In genomic region chr14:31768531-31768930, GRCm38 (mm10) we compare ENCODE assay signal across 22 mouse cellular contexts.
DNase-seq lines count a peak whose midpoint lies in the region; ATAC-seq and TF ChIP-seq lines count a peak whose summit lies in the region.
"Had no signal": no experiment of that assay in that cellular context is flagged by ENCODE, and none has a peak within 500 bp of the region (broad histone marks: within the 10 kb centered on the region; RNA-seq: fewer than 3 reads in every experiment).

No protein-coding gene starts in this region.

- no peak overlapping the region for H3K4me2 ChIP-seq in midbrain, embryonic 13.5 days (replicated peaks)
- H3K4me2 ChIP-seq: embryonic facial prominence, embryonic 15.5 days; forebrain, embryonic 15.5 days; heart, embryonic 12.5 days; neural tube, embryonic 15.5 days had no signal

- no peak overlapping the region for H3K9ac ChIP-seq in midbrain, embryonic 13.5 days (replicated peaks)
- H3K9ac ChIP-seq: embryonic facial prominence, embryonic 15.5 days; forebrain, embryonic 15.5 days; heart, embryonic 12.5 days; neural tube, embryonic 15.5 days had no signal

- no peak for DNase-seq in left cerebral cortex, adult 2 months (ENCODE audit: extremely low spot score in 1 of 2, low spot score in 2 of 2)
- DNase-seq in left cerebral cortex, adult 11 months (ENCODE audit: low spot score), result no peak
- DNase-seq in NIH3T3 (ENCODE audit: low read depth), result peak; percentile 66
- DNase-seq in ovary, postnatal 14 days (ENCODE audit: low spot score), result no peak
- DNase-seq in heart, adult 9 months (ENCODE audit: low spot score in 2 of 2), result no peak
- DNase-seq: cerebellum, adult 8-10 months; gastrocnemius, postnatal 14 days; heart, adult 11 months; heart, postnatal 10 days; kidney, postnatal 36 days; right cerebral cortex, postnatal 14 days; thymus, postnatal 25 days had no signal

- H3K9me3 ChIP-seq in midbrain, embryonic 13.5 days, result no peaks in the 10 kb centered on the region
- H3K9me3 ChIP-seq: embryonic facial prominence, embryonic 15.5 days; forebrain, embryonic 15.5 days; heart, embryonic 12.5 days; hindbrain, embryonic 10.5 days; midbrain, embryonic 10.5 days; neural tube, embryonic 15.5 days had no signal

- peaks cover 38% of the 10 kb centered on the region for H3K36me3 ChIP-seq in C2C12 (ENCODE audit: control insufficient read depth, insufficient read depth)
- peaks cover 2% of the 10 kb centered on the region; the same call in 1 of the 2 replicates for H3K36me3 ChIP-seq in midbrain, embryonic 13.5 days
- H3K36me3 ChIP-seq: embryonic facial prominence, embryonic 15.5 days; forebrain, embryonic 15.5 days; heart, embryonic 12.5 days; hindbrain, embryonic 10.5 days; midbrain, embryonic 10.5 days; neural tube, embryonic 15.5 days had no signal

- intact Hi-C loops in left cerebral cortex, adult 2 months (cut with DNase I), result no loop called here

- no peak for ATAC-seq in midbrain, embryonic 13.5 days
- ATAC-seq: forebrain, embryonic 15.5 days; hindbrain, postnatal 0 days; intestine, embryonic 16.5 days had no signal

- H3K27ac ChIP-seq in left cerebral cortex, adult 2 months, result peak overlapping the region; percentile 2; the same call in 1 of the 2 replicates
- no peak overlapping the region for H3K27ac ChIP-seq in midbrain, embryonic 13.5 days
- H3K27ac ChIP-seq: embryonic facial prominence, embryonic 15.5 days; forebrain, embryonic 15.5 days; hindbrain, embryonic 10.5 days; hindbrain, postnatal 0 days; midbrain, embryonic 10.5 days; neural tube, embryonic 15.5 days had no signal

- no peak overlapping the region for H3ac ChIP-seq in C2C12 (ENCODE audit: control insufficient read depth, insufficient read length, low read depth)

- H3K4me1 ChIP-seq in midbrain, embryonic 13.5 days (replicated peaks), result no peaks in the 10 kb centered on the region

- H3K79me3 ChIP-seq in C2C12 (ENCODE audit: low read depth), result peaks cover 67% of the 10 kb centered on the region

- H3K27me3 ChIP-seq in C2C12 (ENCODE audit: control insufficient read depth, insufficient read depth, insufficient read length), result no peaks in the 10 kb centered on the region
- no peaks in the 10 kb centered on the region for H3K27me3 ChIP-seq in midbrain, embryonic 13.5 days
- H3K27me3 ChIP-seq: embryonic facial prominence, embryonic 15.5 days; forebrain, embryonic 15.5 days; heart, embryonic 12.5 days; neural tube, embryonic 15.5 days had no signal

- WGBS in midbrain, embryonic 13.5 days, result 95% methylated on average over 3 of the region's 3 CpGs

- H3K79me2 ChIP-seq in C2C12 (ENCODE audit: control insufficient read depth, insufficient read depth), result peaks cover 81% of the 10 kb centered on the region

- no peak for TF ChIP-seq CTCF in left cerebral cortex, adult 2 months (IDR thresholded peaks at IDR 0.05)
- no peak for TF ChIP-seq CTCF in C2C12 (IDR thresholded peaks at IDR 0.05; ENCODE audit: control insufficient read depth, insufficient read depth, insufficient read length)

- H3K4me3 ChIP-seq in left cerebral cortex, adult 2 months, result no peak overlapping the region
- no peak overlapping the region for H3K4me3 ChIP-seq in C2C12 (ENCODE audit: insufficient read depth, poor library complexity, severe bottlenecking)
- H3K4me3 ChIP-seq in midbrain, embryonic 13.5 days (replicated peaks), result no peak overlapping the region
- H3K4me3 ChIP-seq: embryonic facial prominence, embryonic 15.5 days; forebrain, embryonic 15.5 days; heart, embryonic 12.5 days; hindbrain, embryonic 10.5 days; midbrain, embryonic 10.5 days; neural tube, embryonic 15.5 days had no signal

TF ChIP-seq in C2C12, 6 proteins besides CTCF, POLR2A, EP300 and RAD21:
- peak; percentile 48 for TF ChIP-seq CEBPB (IDR thresholded peaks at IDR 0.05; ENCODE audit: low read depth)
- TF ChIP-seq MYOD1 (IDR thresholded peaks at IDR 0.05; ENCODE audit: control insufficient read depth, insufficient read length, low read depth), result no peak
- peak; percentile 94 for TF ChIP-seq FOSL1 (IDR thresholded peaks at IDR 0.05; ENCODE audit: insufficient read depth, low read length, poor library complexity, severe bottlenecking)
